Mouse (Mus musculus): ENCODE measurements around the gene Rpl4.
"Not testable (repeated sequence)": the region's sequence is repeated elsewhere in the genome, so short reads cannot be mapped to it uniquely, and the experiment has no call there.

Rpl4 gene

DNA sequence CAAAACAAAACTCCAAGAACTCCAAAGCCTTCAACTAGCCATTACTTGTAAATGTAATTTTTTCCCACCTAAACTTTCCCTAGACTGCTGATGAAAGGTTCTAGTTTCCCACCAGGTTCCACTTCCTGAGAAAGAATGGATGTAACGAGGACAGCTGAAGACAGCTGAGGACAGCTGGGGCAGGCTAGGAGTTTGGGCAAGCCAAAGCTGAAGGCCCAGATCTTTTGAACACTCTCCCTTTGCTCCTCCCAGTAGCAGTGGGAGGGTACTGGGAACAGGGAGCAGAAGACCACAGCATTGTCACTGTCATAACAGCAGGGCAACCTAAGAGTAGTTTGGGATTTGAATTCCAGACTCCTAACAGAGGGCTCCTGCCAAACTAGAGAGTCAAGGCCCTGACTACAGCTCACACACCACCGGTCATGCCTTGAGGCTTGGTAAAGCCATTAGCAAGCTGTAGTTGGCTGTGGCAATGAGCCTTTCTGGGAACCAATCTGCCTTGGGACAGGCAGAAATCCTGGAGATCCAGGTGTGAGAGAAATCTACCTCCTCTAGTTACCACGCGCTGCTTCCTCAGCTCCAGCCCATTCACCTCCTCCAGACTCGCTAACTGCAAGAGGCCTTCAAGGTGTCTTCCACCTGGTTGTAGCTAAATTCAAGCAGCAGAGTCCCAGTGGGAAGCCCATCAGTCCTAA is 25.0 kb downstream of the Rpl4 start:
- DNase-seq, result no peak

GRCm38 (mm10) chr9:64198763-64199418 is 25.7 kb downstream of the Rpl4 start:
- not testable (repeated sequence) for DNase-seq

DNA sequence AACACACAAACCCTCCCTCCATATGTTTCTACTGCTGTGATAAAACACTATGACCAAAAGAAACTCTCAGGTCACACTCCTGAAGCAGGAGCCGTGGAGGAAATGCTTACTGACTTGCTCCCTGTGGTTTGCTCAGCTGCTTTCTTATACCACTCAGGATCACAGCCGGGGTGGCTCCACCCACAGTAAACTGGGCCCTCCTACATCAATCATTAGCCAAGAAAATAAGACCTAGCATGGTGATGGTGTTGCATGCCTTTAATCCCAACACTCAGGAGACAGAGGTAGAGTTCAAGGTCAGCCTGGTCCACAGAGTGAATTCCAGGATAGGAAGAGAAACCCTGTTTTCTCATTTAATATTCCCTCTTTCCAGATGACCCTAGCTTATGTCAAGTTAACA is 26.7 kb downstream of the Rpl4 start:
- no peak for DNase-seq

DNA sequence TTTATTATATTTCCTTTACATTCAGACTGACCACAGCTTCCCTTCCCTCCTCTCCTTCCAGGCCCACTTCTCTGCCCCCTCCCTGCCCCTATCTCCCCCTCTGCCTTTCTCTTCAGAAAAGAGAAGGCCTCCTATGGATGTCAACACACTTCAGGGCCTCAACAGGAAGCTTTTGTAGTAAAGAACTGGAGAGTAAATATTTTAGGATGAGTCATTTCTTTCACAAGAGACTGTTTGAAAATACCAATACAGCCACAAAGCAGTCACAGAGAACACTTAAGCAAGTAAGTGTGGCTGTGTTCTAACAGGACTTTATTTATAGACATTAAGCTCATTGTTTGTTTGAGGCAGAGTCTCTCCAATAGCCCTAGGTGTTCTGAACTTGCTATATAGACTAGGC is 29.2 kb downstream of the Rpl4 start:
- no peak for DNase-seq

DNA sequence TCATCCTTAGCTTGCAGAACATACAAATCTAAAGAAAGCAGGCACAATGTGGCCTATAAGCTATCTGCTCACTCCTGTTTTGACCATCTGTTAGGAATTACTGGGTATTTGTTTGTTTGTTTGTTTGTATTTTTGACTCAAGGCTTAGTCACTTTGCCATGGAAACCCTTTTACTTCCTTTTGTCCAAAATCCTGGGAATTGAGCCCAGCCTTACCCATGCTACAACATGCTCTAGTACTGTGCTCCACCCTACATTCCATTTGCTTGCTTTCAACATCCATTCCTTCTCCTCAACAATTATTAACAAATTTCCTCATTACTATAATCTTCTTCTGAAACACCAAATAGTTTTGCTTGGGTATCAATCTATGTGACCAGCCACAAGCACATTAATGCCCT is 29.7 kb downstream of the Rpl4 start:
- DNase-seq, result no peak

GRCm38 (mm10) chr9:64207509-64208084 is 34.4 kb downstream of the Rpl4 start:
- no peak for DNase-seq

GRCm38 (mm10) chr9:64214452-64214851 is 41.3 kb downstream of the Rpl4 start:
- DNase-seq, result no peak

- DNase-seq, result no peak
Measured at GRCm38 (mm10) chr9:64216090-64216489, 42.9 kb downstream of the Rpl4 start.

GRCm38 (mm10) chr9:64216641-64217040 is 43.5 kb downstream of the Rpl4 start:
- DNase-seq, result no peak

- DNase-seq, result no peak
Measured at GRCm38 (mm10) chr9:64217887-64218286, 44.7 kb downstream of the Rpl4 start.

DNA sequence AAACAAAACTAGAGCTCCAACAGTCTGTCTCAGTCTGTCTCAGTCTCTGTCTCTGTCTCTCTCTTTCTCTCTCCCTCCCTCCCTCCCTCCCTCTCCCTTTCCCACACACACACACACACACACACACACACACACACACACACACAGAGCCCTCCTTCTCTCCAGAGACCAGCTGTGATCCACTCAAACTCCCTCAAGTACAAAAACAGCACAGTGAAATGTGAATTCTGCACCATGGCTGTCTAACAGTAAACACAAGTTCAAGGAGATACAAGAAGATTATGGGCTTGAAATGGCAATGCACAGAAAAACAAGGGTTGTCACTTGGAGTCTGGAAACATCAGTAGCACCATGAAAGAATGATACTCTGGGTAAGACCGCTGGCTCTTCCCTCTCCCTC is 46.1 kb downstream of the Rpl4 start:
- no peak for DNase-seq

DNA sequence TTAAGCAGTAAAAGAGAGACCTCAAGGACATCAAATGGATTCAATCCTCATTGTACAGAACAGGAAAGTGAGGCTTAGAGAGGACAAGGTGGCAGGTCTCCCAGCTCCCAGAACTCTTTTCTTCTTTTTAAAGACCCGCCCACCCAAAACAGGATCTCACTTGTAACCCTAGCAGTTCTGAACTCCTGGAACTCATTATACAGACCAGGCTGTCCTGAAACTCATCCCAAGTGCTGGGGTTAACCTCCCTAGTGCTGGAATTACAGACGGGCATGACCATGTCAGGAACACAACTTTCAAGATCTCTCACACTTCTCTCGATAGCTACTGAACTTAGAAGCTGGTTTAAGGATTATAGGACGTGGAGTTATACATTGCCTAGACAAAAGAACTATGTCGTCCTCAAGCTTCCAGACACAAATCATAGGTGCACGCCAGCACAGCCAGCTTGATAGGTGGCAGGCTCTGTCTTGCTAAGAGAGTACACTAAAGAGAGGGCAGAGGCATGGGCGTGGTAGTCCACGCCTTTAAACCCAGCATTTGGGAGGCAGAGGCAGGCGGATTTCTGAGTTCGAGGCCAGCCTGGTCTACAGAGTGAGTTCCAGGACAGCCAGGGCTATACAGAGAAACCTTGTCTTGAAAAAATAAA is 46.7 kb downstream of the Rpl4 start:
- DNase-seq, result no peak

- DNase-seq, result no peak
Measured at GRCm38 (mm10) chr9:64220603-64221002, 47.4 kb downstream of the Rpl4 start.

- DNase-seq, result no peak
Measured at GRCm38 (mm10) chr9:64221480-64221879, 48.3 kb downstream of the Rpl4 start.

DNA sequence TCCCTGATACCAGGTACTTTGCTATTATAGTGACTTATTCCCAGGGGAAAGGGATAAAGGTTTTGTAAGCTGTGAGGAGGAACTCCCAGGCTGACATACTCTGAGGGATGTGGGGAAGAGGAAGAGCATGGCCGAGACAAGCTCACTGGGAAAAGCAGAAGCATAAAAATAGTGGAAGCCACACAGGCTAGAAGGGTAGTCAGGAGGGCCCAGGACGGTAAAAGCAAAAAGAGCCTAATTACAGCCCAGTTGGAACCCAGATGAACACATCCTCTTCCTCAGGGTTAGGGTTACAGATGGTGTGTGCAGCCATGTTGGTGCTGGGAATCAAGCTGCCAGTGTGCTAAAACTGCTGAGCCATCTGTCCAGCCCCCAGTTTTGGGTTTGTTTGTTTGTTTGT is 48.9 kb downstream of the Rpl4 start:
- no peak for DNase-seq

- DNase-seq, result no peak
Measured at GRCm38 (mm10) chr9:64225805-64226204, 52.6 kb downstream of the Rpl4 start.

DNA sequence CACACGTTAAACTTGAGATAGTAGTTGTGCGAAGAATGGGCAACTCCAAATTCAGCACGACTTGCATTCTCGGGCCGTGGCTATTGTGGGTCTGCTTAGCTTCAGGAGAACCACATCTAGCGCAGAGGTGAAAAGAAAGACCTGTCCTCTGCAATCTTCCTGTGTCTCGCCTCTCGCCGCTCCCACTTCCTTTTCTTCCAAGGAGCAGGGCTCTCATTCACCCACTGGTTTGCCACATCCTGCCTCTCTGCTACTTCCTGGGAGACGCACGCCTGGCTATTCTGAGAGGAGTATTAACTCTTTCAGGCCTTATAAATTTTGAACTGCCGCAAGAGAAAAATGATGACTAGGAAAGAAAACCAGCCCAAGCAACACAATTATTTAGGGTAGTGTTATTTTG is 54.6 kb downstream of the Rpl4 start:
- no peak for DNase-seq
